Mouse (Mus musculus) mouse embryonic stem cell (cell line): ENCODE results near the gene Teddm1a.

ENCODE experiments used
- in situ Hi-C, 2 experiments: fragments of 300-500 bp; cut with MboI; formaldehyde crosslinking; loops; 1 replicate in 1 of 2; 3 replicates in 1 of 2; pipeline ENCODE4 v1.14.3; 2019 to 2020; ENCODE audit warnings: low sequenced_read_pairs in 2 of 2, low pct_unique_long_range_greater_than_20kb in 1 of 2, mixed read lengths in 1 of 2; ENCODE audit not compliant: unreplicated experiment in 1 of 2

Teddm1a gene

GRCm38 (mm10) chr1:153900381-153900780 lies 8.8 kb downstream of the Teddm1a start:
- in situ Hi-C loops = no loop called here

- in situ Hi-C loops = no loop called here
These were observed 9.6 kb downstream of the Teddm1a start for GRCm38 (mm10) chr1:153900860-153901730.

- in situ Hi-C loops = no loop called here
These were observed 11.5 kb downstream of the Teddm1a start for GRCm38 (mm10) chr1:153903006-153903405.

- in situ Hi-C loops = no loop called here
These were observed 12.7 kb downstream of the Teddm1a start for GRCm38 (mm10) chr1:153904236-153904635.

- in situ Hi-C loops = no loop called here
These were observed 14.3 kb downstream of the Teddm1a start for GRCm38 (mm10) chr1:153905884-153906283.

GRCm38 (mm10) chr1:153908208-153908607 lies 16.7 kb downstream of the Teddm1a start:
- in situ Hi-C loops = no loop called here

- in situ Hi-C loops = no loop called here
These were observed 17.2 kb downstream of the Teddm1a start for GRCm38 (mm10) chr1:153908741-153909140.

- in situ Hi-C loops = no loop called here
These were observed 17.8 kb downstream of the Teddm1a start for GRCm38 (mm10) chr1:153909213-153909962.

- in situ Hi-C loops = no loop called here
These were observed 18.4 kb downstream of the Teddm1a start for GRCm38 (mm10) chr1:153909963-153910291.

GRCm38 (mm10) chr1:153910423-153910822 lies 18.9 kb downstream of the Teddm1a start:
- in situ Hi-C loops = no loop called here

GRCm38 (mm10) chr1:153911276-153911795 lies 19.8 kb downstream of the Teddm1a start:
- in situ Hi-C loops = no loop called here

GRCm38 (mm10) chr1:153913869-153914268 lies 22.3 kb downstream of the Teddm1a start:
- in situ Hi-C loops = no loop called here

- in situ Hi-C loops = no loop called here
These were observed 27.1 kb downstream of the Teddm1a start for GRCm38 (mm10) chr1:153918521-153919206.

GRCm38 (mm10) chr1:153921642-153922041 lies 30.1 kb downstream of the Teddm1a start:
- in situ Hi-C loops = no loop called here

- in situ Hi-C loops = no loop called here
These were observed 31.1 kb downstream of the Teddm1a start for GRCm38 (mm10) chr1:153922571-153923021.

- in situ Hi-C loops = no loop called here
These were observed 33.1 kb downstream of the Teddm1a start for GRCm38 (mm10) chr1:153924395-153925385.

- in situ Hi-C loops = no loop called here
These were observed 38.9 kb downstream of the Teddm1a start for GRCm38 (mm10) chr1:153930431-153930830.

- in situ Hi-C loops = no loop called here
These were observed 42.2 kb downstream of the Teddm1a start for GRCm38 (mm10) chr1:153933772-153934171.
